Mouse (Mus musculus): ENCODE results near the gene Mterf1b.
"Not testable (repeated sequence)": the region's sequence is repeated elsewhere in the genome, so short reads cannot be mapped to it uniquely, and the experiment has no call there.

GRCm38 (mm10) chr5:4167813-4168529 lies 24.2 kb upstream of the Mterf1b start:
- TF ChIP-seq CTCF (IDR thresholded peaks at IDR 0.05; ENCODE audit: extremely low read depth, insufficient read depth, insufficient read length, insufficient replicate concordance); POLR2A (IDR thresholded peaks at IDR 0.05; ENCODE audit: low read depth, low read length): not testable (repeated sequence)

Data from spleen, adult 2 months (tissue).